Mouse (Mus musculus) hindbrain, postnatal 0 days (tissue): ENCODE data around the gene Defb45. TPM values are rescaled to one million over a fixed set of nuclear protein-coding genes. Genes with fewer than 3 reads are reported as not detected.

Experiments
- ATAC-seq: fragments of 200-750 bp; cut with Nextera tagmentation; 2 replicates; pipeline ENCODE4 v1.8.0; 2017; ENCODE audit warnings: mild to moderate bottlenecking, moderate TSS enrichment, moderate library complexity
- DNase-seq: peaks from one replicate; pipeline ENCODE4 v3.0.0-alpha.2; 2015; ENCODE audit warnings: low spot score
- H3K27ac ChIP-seq: fragments of 300-500 bp; sonication (generic); 2 replicates; pipeline ENCODE4 v1.5.1; 2014; ENCODE audit warnings: mild to moderate bottlenecking
- H3K27me3 ChIP-seq: fragments of 300-500 bp; sonication (generic); 2 replicates; pipeline ENCODE4 v1.6.1; 2014; ENCODE audit warnings: low read length, mixed read lengths; ENCODE audit not compliant: insufficient read depth
- H3K36me3 ChIP-seq: fragments of 300-500 bp; sonication (generic); 2 replicates; pipeline ENCODE4 v1.6.1; 2014; ENCODE audit warnings: low read length, mixed read lengths; ENCODE audit not compliant: insufficient read depth
- H3K4me1 ChIP-seq: fragments of 300-500 bp; sonication (generic); 2 replicates; pipeline ENCODE4 v1.6.1; 2014; ENCODE audit warnings: antibody characterized with exemption, low read length, mixed read lengths; ENCODE audit not compliant: insufficient read depth
- H3K4me2 ChIP-seq: fragments of 300-500 bp; sonication (generic); 2 replicates; pipeline ENCODE4 v1.6.1; 2014; ENCODE audit warnings: low read depth, mild to moderate bottlenecking, low read length, moderate library complexity, mixed read lengths
- H3K4me3 ChIP-seq: fragments of 300-500 bp; sonication (generic); 2 replicates; pipeline ENCODE4 v1.5.1; 2014; ENCODE audit warnings: low read length
- H3K9ac ChIP-seq: fragments of 300-500 bp; sonication (generic); replicated peaks from 2 replicates; pipeline ENCODE4 v1.6.1; 2014; ENCODE audit warnings: mild to moderate bottlenecking, low read length, moderate library complexity, mixed read lengths
- H3K9me3 ChIP-seq: fragments of 300-500 bp; sonication (generic); 2 replicates; pipeline ENCODE4 v1.6.1; 2016; ENCODE audit warnings: low read length, mixed read lengths
- CTCF ChIP-seq: IDR thresholded peaks from 2 replicates; pipeline ENCODE4 v1.5.1; 2016; ENCODE audit warnings: antibody characterized with exemption, control low read depth, low read depth
- WGBS: fragments of 180-500 bp; shearing (Covaris S2); extraction: QIAGEN DNeasy Blood & Tissue Kit; methylation state at CpG from one replicate; pipeline ENCODE4 v1.1.7; 2014; 5-methylcytosine and 5-hydroxymethylcytosine counted together
- polyA plus RNA-seq: library from polyadenylated mRNA; unstranded; fragments of >200 nt; fragmentation: Nextera tagmentation; extraction: Ambion mirVana; gene quantifications from 2 replicates; pipeline ENCODE4 v1.2.1, GENCODE M21; 2015
- total RNA-seq: library from RNA; depleted of rRNA; stranded (reverse); fragments of >200 nt; gene quantifications from 2 replicates; pipeline ENCODE4 v1.2.3, GENCODE M21; 2014; rRNA removed

Defb45 gene
- total and polyA plus RNA-seq, 2 experiments from 2014 or later = not detected

GRCm38 (mm10) chr2:152569038-152569437 lies 30.2 kb downstream of the Defb45 start, which contains the start of gene Gm17416:
Gene Gm17416 (plus strand): TSS chr2:152569338.
- Histone ChIP-seq H3K4me1 (no peaks in the 10 kb centered on the region), H3K27me3 (no peaks in the 10 kb centered on the region), H3K4me2 (no peak within 1 kb of the TSS), H3K36me3 (no peaks in the 10 kb centered on the region), H3K4me3 (no peak within 1 kb of the TSS), H3K27ac (no peak within 1 kb of the TSS), H3K9me3 (no peaks in the 10 kb centered on the region), H3K9ac (no peak within 1 kb of the TSS)
- no peak for DNase-seq
- WGBS = 90% methylated on average over 5 of the region's 5 CpGs
- TF ChIP-seq CTCF = no peak
- no peak for ATAC-seq

GRCm38 (mm10) chr2:152556655-152557054 lies 42.5 kb downstream of the Defb45 start:
- no peak for TF ChIP-seq CTCF

GRCm38 (mm10) chr2:152553774-152554423 lies 45.3 kb downstream of the Defb45 start:
- 12% methylated on average over 16 of the region's 16 CpGs for WGBS
- peak overlapping the region; percentile 18; the same call in 1 of the 2 replicates for H3K4me3 ChIP-seq
- peak; percentile 55; the same call in 1 of the 2 replicates for ATAC-seq

More at GRCm38 (mm10) chr2:152556655-152557054, 42.5 kb downstream of the Defb45 start:
- Histone ChIP-seq H3K27ac (no peak overlapping the region), H3K36me3 (no peaks in the 10 kb centered on the region), H3K4me1 (no peaks in the 10 kb centered on the region), H3K9me3 (no peaks in the 10 kb centered on the region), H3K27me3 (no peaks in the 10 kb centered on the region), H3K9ac (no peak overlapping the region), H3K4me3 (no peak overlapping the region), H3K4me2 (no peak overlapping the region)
- 86% methylated on average over 7 of the region's 7 CpGs for WGBS
- no peak for ATAC-seq
- DNase-seq = no peak

GRCm38 (mm10) chr2:152548124-152548523 lies 51.1 kb downstream of the Defb45 start:
- Histone ChIP-seq H3K4me3 (no peak overlapping the region), H3K27ac (no peak overlapping the region), H3K4me1 (no peaks in the 10 kb centered on the region), H3K27me3 (no peaks in the 10 kb centered on the region), H3K36me3 (no peaks in the 10 kb centered on the region), H3K9ac (no peak overlapping the region), H3K4me2 (no peak overlapping the region), H3K9me3 (no peaks in the 10 kb centered on the region)
- DNase-seq (no peak), ATAC-seq (no peak)
- 74% methylated on average over 5 of the region's 5 CpGs for WGBS
- no peak for TF ChIP-seq CTCF

More at GRCm38 (mm10) chr2:152553774-152554423, 45.3 kb downstream of the Defb45 start:
- Histone ChIP-seq H3K4me1 (no peaks in the 10 kb centered on the region), H3K9ac (no peak overlapping the region; the same call in 1 of the 2 replicates), H3K27ac (no peak overlapping the region), H3K36me3 (no peaks in the 10 kb centered on the region), H3K4me2 (peak overlapping the region; percentile 43), H3K9me3 (no peaks in the 10 kb centered on the region), H3K27me3 (no peaks in the 10 kb centered on the region)
- peak; percentile 85 for TF ChIP-seq CTCF
- DNase-seq = peak; percentile 85

- peak; percentile 73 for ATAC-seq
- no peaks in the 10 kb centered on the region for H3K4me1 ChIP-seq
- no peak overlapping the region for H3K4me3 ChIP-seq
- WGBS = 19% methylated on average over 4 of the region's 4 CpGs
- peak; percentile 71 for DNase-seq
- no peak overlapping the region for H3K27ac ChIP-seq
- no peak overlapping the region for H3K9ac ChIP-seq
- H3K9me3 ChIP-seq = no peaks in the 10 kb centered on the region
- no peaks in the 10 kb centered on the region for H3K27me3 ChIP-seq
- H3K4me2 ChIP-seq = no peak overlapping the region
- peak; percentile 79 for TF ChIP-seq CTCF
- H3K36me3 ChIP-seq = no peaks in the 10 kb centered on the region
These were observed 54.5 kb downstream of the Defb45 start for GRCm38 (mm10) chr2:152544691-152545090.

- Histone ChIP-seq H3K9me3 (no peaks in the 10 kb centered on the region), H3K36me3 (no peaks in the 10 kb centered on the region), H3K9ac (no peak overlapping the region), H3K4me2 (no peak overlapping the region), H3K4me1 (no peaks in the 10 kb centered on the region), H3K27ac (no peak overlapping the region), H3K4me3 (no peak overlapping the region), H3K27me3 (no peaks in the 10 kb centered on the region)
- no peak for TF ChIP-seq CTCF
- ATAC-seq (no peak), DNase-seq (no peak)
- 81% methylated on average over 4 of the region's 4 CpGs for WGBS
These were observed 55.7 kb downstream of the Defb45 start for GRCm38 (mm10) chr2:152543478-152543877.

Other genes with a start within 250 kb of the Defb45 start
- 64.5 and 72.2 TPM in 2 replicates for gene Nrsn2, start 222.8 kb downstream of the Defb45 start, total RNA-seq
- 83.8 and 91.3 TPM in 2 replicates for gene Nrsn2, start 222.8 kb downstream of the Defb45 start, polyA plus RNA-seq
- 49.7 and 50.2 TPM in 2 replicates for gene Sox12, start 201.3 kb downstream of the Defb45 start, total RNA-seq
- gene Sox12, start 201.3 kb downstream of the Defb45 start, polyA plus RNA-seq = 9.7 and 10.1 TPM in 2 replicates
- gene Zcchc3, start 184.4 kb downstream of the Defb45 start, total RNA-seq = 17.4 TPM in 2 replicates
- 15.8 and 16.1 TPM in 2 replicates for gene Zcchc3, start 184.4 kb downstream of the Defb45 start, polyA plus RNA-seq
- 2.3 and 3.9 TPM in 2 replicates for gene 6820408C15Rik, start 183.8 kb downstream of the Defb45 start, total RNA-seq
- gene 6820408C15Rik, start 183.8 kb downstream of the Defb45 start, polyA plus RNA-seq = 3.6 and 4.0 TPM in 2 replicates
- not detected in 2 replicates for gene Defb23, start 134.8 kb downstream of the Defb45 start, total RNA-seq
- gene Defb23, start 134.8 kb downstream of the Defb45 start, polyA plus RNA-seq = not detected in 2 replicates
- not detected in 2 replicates for gene Defb20, start 122.3 kb downstream of the Defb45 start, total RNA-seq
- gene Defb20, start 122.3 kb downstream of the Defb45 start, polyA plus RNA-seq = not detected in 2 replicates
- gene Defb22, start 109.3 kb downstream of the Defb45 start, total RNA-seq = not detected in 2 replicates
- not detected in 2 replicates for gene Defb22, start 109.3 kb downstream of the Defb45 start, polyA plus RNA-seq
- gene Defb26, start 87.7 kb downstream of the Defb45 start, total RNA-seq = not detected in 2 replicates
- gene Defb26, start 87.7 kb downstream of the Defb45 start, polyA plus RNA-seq = not detected in 2 replicates
- gene Defb28, start 81.1 kb downstream of the Defb45 start, total RNA-seq = not detected in 2 replicates
- not detected in 2 replicates for gene Defb28, start 81.1 kb downstream of the Defb45 start, polyA plus RNA-seq
- not detected in 2 replicates for gene Defb29, start 59.3 kb downstream of the Defb45 start, total RNA-seq
- gene Defb29, start 59.3 kb downstream of the Defb45 start, polyA plus RNA-seq = not detected in 2 replicates
- not detected in 2 replicates for gene Gm17416, start 30.1 kb downstream of the Defb45 start, total RNA-seq
- not detected in 2 replicates for gene Gm17416, start 30.1 kb downstream of the Defb45 start, polyA plus RNA-seq
- gene Defb21, start 26.7 kb downstream of the Defb45 start, total RNA-seq = not detected in 2 replicates
- not detected in 2 replicates for gene Defb21, start 26.7 kb downstream of the Defb45 start, polyA plus RNA-seq
- gene Defb19, start 19.1 kb downstream of the Defb45 start, total RNA-seq = not detected in 2 replicates
- not detected in 2 replicates for gene Defb19, start 19.1 kb downstream of the Defb45 start, polyA plus RNA-seq
- not detected in 2 replicates for gene Defb36, start 4.9 kb upstream of the Defb45 start, total RNA-seq
- not detected in 2 replicates for gene Defb36, start 4.9 kb upstream of the Defb45 start, polyA plus RNA-seq
- not detected in 2 replicates for gene Defb25, start 23.7 kb upstream of the Defb45 start, total RNA-seq
- not detected in 2 replicates for gene Defb25, start 23.7 kb upstream of the Defb45 start, polyA plus RNA-seq
- gene Rem1, start 27.6 kb upstream of the Defb45 start, total RNA-seq = 1.0 and 1.1 TPM in 2 replicates
- gene Rem1, start 27.6 kb upstream of the Defb45 start, polyA plus RNA-seq = 0.57 and 0.65 TPM in 2 replicates
- 182 and 196 TPM in 2 replicates for gene H13, start 70.1 kb upstream of the Defb45 start, total RNA-seq
- 162 and 163 TPM in 2 replicates for gene H13, start 70.1 kb upstream of the Defb45 start, polyA plus RNA-seq
- gene Mcts2, start 87.6 kb upstream of the Defb45 start, total RNA-seq = 9.0 and 14.0 TPM in 2 replicates
- 29.4 and 31.2 TPM in 2 replicates for gene Mcts2, start 87.6 kb upstream of the Defb45 start, polyA plus RNA-seq
- 142 and 198 TPM in 2 replicates for gene Id1, start 136.9 kb upstream of the Defb45 start, total RNA-seq
- gene Id1, start 136.9 kb upstream of the Defb45 start, polyA plus RNA-seq = 99.3 and 104 TPM in 2 replicates
- 2.1 and 7.1 TPM in 2 replicates for gene Cox4i2, start 154.8 kb upstream of the Defb45 start, total RNA-seq
- gene Cox4i2, start 154.8 kb upstream of the Defb45 start, polyA plus RNA-seq = 4.8 and 6.1 TPM in 2 replicates
- gene Bcl2l1, start 232.3 kb upstream of the Defb45 start, total RNA-seq = 130 and 135 TPM in 2 replicates
- 110 and 123 TPM in 2 replicates for gene Bcl2l1, start 232.3 kb upstream of the Defb45 start, polyA plus RNA-seq
- gene Tpx2, start 248.6 kb upstream of the Defb45 start, total RNA-seq = 8.1 and 15.6 TPM in 2 replicates
- 14.3 and 21.0 TPM in 2 replicates for gene Tpx2, start 248.6 kb upstream of the Defb45 start, polyA plus RNA-seq